Mouse (Mus musculus): ENCODE measurements at regions not wholly inside any gene's neighbourhood (a gene's known extent, or its start where the extent isn't known, plus 50 kb on each side); places are given as distances from the start of the nearest gene placed in this dataset.

DNA sequence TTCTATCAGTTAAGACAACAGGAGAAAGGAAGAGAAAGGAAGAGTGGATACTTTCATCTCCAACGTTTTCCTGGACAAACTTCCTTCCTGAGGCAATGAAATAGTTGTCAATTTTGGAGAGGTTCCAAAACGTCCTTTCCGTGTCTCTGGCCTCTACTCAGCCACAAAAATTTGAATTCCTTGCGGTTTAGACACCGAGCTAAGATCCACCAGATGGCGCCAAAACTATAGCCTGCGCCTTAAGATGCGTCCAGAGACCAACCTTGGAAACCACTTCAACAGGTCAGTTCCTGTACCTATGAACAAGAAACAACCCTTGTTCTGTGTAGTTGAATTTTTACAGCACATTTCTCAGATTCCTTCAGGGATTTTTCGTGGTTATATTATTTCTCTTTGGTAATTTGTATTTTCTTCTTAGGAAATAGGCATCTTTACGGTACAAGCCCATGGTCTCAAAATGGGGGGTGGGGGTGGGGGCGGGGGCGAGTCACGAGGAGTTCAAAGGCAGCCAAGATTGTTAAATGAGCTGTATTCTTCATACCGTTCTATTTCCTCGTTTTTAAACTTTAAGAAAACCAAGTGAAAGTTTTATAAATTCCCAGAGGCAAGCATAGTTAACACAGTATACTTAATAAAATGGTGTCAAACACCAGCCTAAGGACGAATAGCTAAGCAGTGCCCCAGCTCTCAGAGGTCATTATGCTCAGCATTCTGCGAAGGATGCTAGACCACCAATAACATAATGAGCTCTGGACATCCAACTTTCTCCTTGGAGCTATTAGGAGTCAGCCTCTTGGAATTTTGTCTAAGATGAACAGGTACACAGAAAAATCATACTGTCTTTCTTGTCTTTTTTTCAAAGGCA lies 96.2 kb upstream of the Cacna2d1 start:
- H3K4me3 ChIP-seq (ENCODE audit: low read length): no peak overlapping the region
- ATAC-seq (ENCODE audit: low FRiP score, low TSS enrichment): peak; percentile 95
- H3K4me2 ChIP-seq (replicated peaks; ENCODE audit: low read depth, low read length): no peak overlapping the region
- H3K4me1 ChIP-seq (ENCODE audit: control insufficient read depth, insufficient read depth, low read length): no peaks in the 10 kb centered on the region
- no peak overlapping the region for H3K27ac ChIP-seq (ENCODE audit: low read depth, low read length)
- H3K9ac ChIP-seq (ENCODE audit: low read depth, low read length): no peak overlapping the region
- 31% methylated on average over 17 of the region's 17 CpGs for WGBS
- no peaks in the 10 kb centered on the region for H3K36me3 ChIP-seq (ENCODE audit: control insufficient read depth, insufficient read depth, low read length)
- no peaks in the 10 kb centered on the region for H3K27me3 ChIP-seq (ENCODE audit: control insufficient read depth, insufficient read depth, low read length)
- no peaks in the 10 kb centered on the region for H3K9me3 ChIP-seq (ENCODE audit: control insufficient read depth, low read length)

GRCm38 (mm10) chr5:15846790-15847189 lies 87.7 kb upstream of the Cacna2d1 start:
- H3K27me3 ChIP-seq (ENCODE audit: control insufficient read depth, insufficient read depth, low read length): no peaks in the 10 kb centered on the region
- no peak overlapping the region for H3K27ac ChIP-seq (ENCODE audit: low read depth, low read length)
- H3K9ac ChIP-seq (ENCODE audit: low read depth, low read length): no peak overlapping the region
- H3K4me3 ChIP-seq (ENCODE audit: low read length): no peak overlapping the region
- H3K4me2 ChIP-seq (replicated peaks; ENCODE audit: low read depth, low read length): no peak overlapping the region
- WGBS: 80% methylated on average over 2 of the region's 2 CpGs
- no peaks in the 10 kb centered on the region for H3K36me3 ChIP-seq (ENCODE audit: control insufficient read depth, insufficient read depth, low read length)
- no peak for ATAC-seq (ENCODE audit: low FRiP score, low TSS enrichment)
- H3K4me1 ChIP-seq (ENCODE audit: control insufficient read depth, insufficient read depth, low read length): no peaks in the 10 kb centered on the region
- no peaks in the 10 kb centered on the region for H3K9me3 ChIP-seq (ENCODE audit: control insufficient read depth, low read length)

DNA sequence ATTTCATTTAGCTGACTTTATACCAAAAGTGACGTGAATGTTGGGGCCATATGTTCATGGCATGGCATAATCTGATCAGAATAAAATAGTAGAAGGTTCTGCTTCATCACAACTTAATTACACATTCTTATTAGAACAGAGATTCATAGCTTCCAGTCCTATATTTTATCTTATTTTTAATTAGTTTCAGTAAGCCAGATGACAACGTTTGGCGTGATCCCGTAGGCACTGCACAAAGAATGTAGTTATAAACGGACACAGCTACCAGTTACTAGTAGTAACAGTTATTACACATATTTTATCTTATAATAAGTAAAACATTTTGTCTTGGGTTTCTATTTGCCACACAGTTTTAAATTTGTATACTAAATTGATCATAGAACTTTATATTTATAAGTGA lies 85.0 kb upstream of the Cacna2d1 start:
- H3K27me3 ChIP-seq (ENCODE audit: control insufficient read depth, insufficient read depth, low read length): no peaks in the 10 kb centered on the region
- no peaks in the 10 kb centered on the region for H3K9me3 ChIP-seq (ENCODE audit: control insufficient read depth, low read length)
- H3K4me3 ChIP-seq (ENCODE audit: low read length): no peak overlapping the region
- H3K9ac ChIP-seq (ENCODE audit: low read depth, low read length): no peak overlapping the region
- no peaks in the 10 kb centered on the region for H3K4me1 ChIP-seq (ENCODE audit: control insufficient read depth, insufficient read depth, low read length)
- 95% methylated on average over 5 of the region's 5 CpGs for WGBS
- H3K27ac ChIP-seq (ENCODE audit: low read depth, low read length): no peak overlapping the region
- no peaks in the 10 kb centered on the region for H3K36me3 ChIP-seq (ENCODE audit: control insufficient read depth, insufficient read depth, low read length)
- ATAC-seq (ENCODE audit: low FRiP score, low TSS enrichment): no peak
- no peak overlapping the region for H3K4me2 ChIP-seq (replicated peaks; ENCODE audit: low read depth, low read length)

DNA sequence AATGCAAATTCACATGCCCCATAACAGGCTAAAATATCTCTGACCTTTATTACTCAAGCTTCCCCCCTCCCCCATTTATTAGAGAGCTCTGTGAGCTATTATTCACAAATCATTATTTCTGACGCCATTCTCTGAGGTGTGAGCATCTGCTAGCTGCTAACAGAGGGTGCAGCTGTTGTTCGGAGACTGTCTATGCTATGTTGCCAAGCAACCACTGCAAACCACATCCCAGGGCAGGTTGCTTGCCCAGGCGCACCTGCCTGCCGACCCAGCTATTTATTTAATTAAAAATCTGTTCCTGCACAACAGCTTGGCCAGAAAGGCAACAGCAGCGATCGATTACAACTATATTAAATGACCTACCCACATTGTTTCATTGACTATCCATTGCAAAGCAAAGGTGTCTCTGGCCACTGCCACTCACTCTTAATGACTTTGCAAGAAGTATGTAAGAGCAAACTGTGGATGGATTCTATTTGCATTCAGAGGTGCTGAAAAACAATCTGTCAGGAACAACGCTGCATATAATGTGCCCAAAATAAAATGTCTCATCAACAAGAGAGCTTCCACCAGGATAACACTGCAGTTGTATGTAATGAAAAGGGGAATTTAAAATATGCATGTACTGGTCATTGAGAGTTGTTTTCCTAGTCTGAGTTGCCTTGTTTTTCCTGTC lies 84.2 kb upstream of the Cacna2d1 start:
- Histone ChIP-seq H3K9me3 (ENCODE audit: control insufficient read depth, low read length) (no peaks in the 10 kb centered on the region), H3K4me1 (ENCODE audit: control insufficient read depth, insufficient read depth, low read length) (no peaks in the 10 kb centered on the region), H3K4me3 (ENCODE audit: low read length) (no peak overlapping the region), H3K4me2 (replicated peaks; ENCODE audit: low read depth, low read length) (no peak overlapping the region), H3K27me3 (ENCODE audit: control insufficient read depth, insufficient read depth, low read length) (no peaks in the 10 kb centered on the region), H3K9ac (ENCODE audit: low read depth, low read length) (no peak overlapping the region), H3K27ac (ENCODE audit: low read depth, low read length) (no peak overlapping the region), H3K36me3 (ENCODE audit: control insufficient read depth, insufficient read depth, low read length) (no peaks in the 10 kb centered on the region)
- WGBS: 59% methylated on average over 7 of the region's 7 CpGs
- peak; percentile 57; the same call in 1 of the 2 replicates for ATAC-seq (ENCODE audit: low FRiP score, low TSS enrichment)

DNA sequence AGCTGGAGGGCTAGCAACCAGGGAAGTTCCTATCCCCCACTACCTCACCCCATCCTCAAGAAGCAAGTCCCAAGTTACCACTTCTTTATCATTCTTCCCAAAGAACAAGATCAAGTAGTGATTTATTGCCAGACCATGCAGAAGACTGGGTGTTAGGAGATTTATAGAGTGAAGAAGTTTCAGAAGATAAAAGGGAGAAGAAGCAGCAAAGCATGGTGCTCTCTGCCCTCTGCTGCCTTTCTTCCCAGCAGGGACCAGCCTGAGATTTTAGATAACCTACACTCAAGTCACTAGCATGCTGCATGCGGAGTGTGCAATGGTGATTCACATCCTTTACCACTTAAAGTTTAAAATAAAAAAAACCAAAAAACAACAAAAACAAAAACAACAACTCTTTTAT lies 79.7 kb upstream of the Cacna2d1 start:
- peak; percentile 55; the same call in 1 of the 2 replicates for ATAC-seq (ENCODE audit: low FRiP score, low TSS enrichment)
- Histone ChIP-seq H3K4me3 (ENCODE audit: low read length) (no peak overlapping the region), H3K27ac (ENCODE audit: low read depth, low read length) (no peak overlapping the region), H3K36me3 (ENCODE audit: control insufficient read depth, insufficient read depth, low read length) (no peaks in the 10 kb centered on the region), H3K27me3 (ENCODE audit: control insufficient read depth, insufficient read depth, low read length) (no peaks in the 10 kb centered on the region), H3K4me2 (replicated peaks; ENCODE audit: low read depth, low read length) (no peak overlapping the region), H3K4me1 (ENCODE audit: control insufficient read depth, insufficient read depth, low read length) (no peaks in the 10 kb centered on the region), H3K9me3 (ENCODE audit: control insufficient read depth, low read length) (no peaks in the 10 kb centered on the region), H3K9ac (ENCODE audit: low read depth, low read length) (no peak overlapping the region)
- 35% methylated on average over 1 of the region's 1 CpGs for WGBS

GRCm38 (mm10) chr5:15857034-15857433 lies 77.5 kb upstream of the Cacna2d1 start:
- peak; percentile 68; the same call in 1 of the 2 replicates for ATAC-seq (ENCODE audit: low FRiP score, low TSS enrichment)
- Histone ChIP-seq H3K4me1 (ENCODE audit: control insufficient read depth, insufficient read depth, low read length) (no peaks in the 10 kb centered on the region), H3K27me3 (ENCODE audit: control insufficient read depth, insufficient read depth, low read length) (no peaks in the 10 kb centered on the region), H3K36me3 (ENCODE audit: control insufficient read depth, insufficient read depth, low read length) (no peaks in the 10 kb centered on the region), H3K27ac (ENCODE audit: low read depth, low read length) (no peak overlapping the region), H3K9me3 (ENCODE audit: control insufficient read depth, low read length) (no peaks in the 10 kb centered on the region), H3K9ac (ENCODE audit: low read depth, low read length) (no peak overlapping the region), H3K4me3 (ENCODE audit: low read length) (no peak overlapping the region), H3K4me2 (replicated peaks; ENCODE audit: low read depth, low read length) (no peak overlapping the region)
- 22% methylated on average over 1 of the region's 1 CpGs for WGBS

GRCm38 (mm10) chr5:15874065-15874464 lies 60.4 kb upstream of the Cacna2d1 start:
- H3K36me3 ChIP-seq (ENCODE audit: control insufficient read depth, insufficient read depth, low read length): no peaks in the 10 kb centered on the region
- H3K4me3 ChIP-seq (ENCODE audit: low read length): no peak overlapping the region
- H3K27ac ChIP-seq (ENCODE audit: low read depth, low read length): no peak overlapping the region
- no peak overlapping the region for H3K9ac ChIP-seq (ENCODE audit: low read depth, low read length)
- H3K4me2 ChIP-seq (replicated peaks; ENCODE audit: low read depth, low read length): no peak overlapping the region
- H3K9me3 ChIP-seq (ENCODE audit: control insufficient read depth, low read length): no peaks in the 10 kb centered on the region
- ATAC-seq (ENCODE audit: low FRiP score, low TSS enrichment): no peak
- no peaks in the 10 kb centered on the region for H3K4me1 ChIP-seq (ENCODE audit: control insufficient read depth, insufficient read depth, low read length)
- 88% methylated on average over 3 of the region's 3 CpGs for WGBS
- no peaks in the 10 kb centered on the region for H3K27me3 ChIP-seq (ENCODE audit: control insufficient read depth, insufficient read depth, low read length)

- no peak for ATAC-seq (ENCODE audit: low FRiP score, low TSS enrichment)
Observed at GRCm38 (mm10) chr5:15883004-15883403, 51.5 kb upstream of the Cacna2d1 start.

More at GRCm38 (mm10) chr5:15883004-15883403, 51.5 kb upstream of the Cacna2d1 start:
- Histone ChIP-seq H3K4me1 (ENCODE audit: control insufficient read depth, insufficient read depth, low read length) (no peaks in the 10 kb centered on the region), H3K27me3 (ENCODE audit: control insufficient read depth, insufficient read depth, low read length) (no peaks in the 10 kb centered on the region), H3K36me3 (ENCODE audit: control insufficient read depth, insufficient read depth, low read length) (no peaks in the 10 kb centered on the region), H3K4me2 (replicated peaks; ENCODE audit: low read depth, low read length) (no peak overlapping the region), H3K27ac (ENCODE audit: low read depth, low read length) (no peak overlapping the region), H3K9me3 (ENCODE audit: control insufficient read depth, low read length) (no peaks in the 10 kb centered on the region), H3K9ac (ENCODE audit: low read depth, low read length) (no peak overlapping the region), H3K4me3 (ENCODE audit: low read length) (no peak overlapping the region)
